Mouse (Mus musculus): ENCODE measurements around the gene Cbwd1. TPM values are rescaled to one million over a fixed set of nuclear protein-coding genes. Genes with fewer than 3 reads are reported as not detected.
A peak's percentile ranks its signal among the peaks of the same experiment; 100 is the strongest.

Cbwd1 gene
- total RNA-seq, 1 experiment from 2014 or later: 17.2 TPM

GRCm38 (mm10) chr19:24899578-24900544 lies 61.5 kb downstream of the Cbwd1 start:
- peak; percentile 58 for ATAC-seq (replicated peaks; ENCODE audit: insufficient number of reproducible peaks, low FRiP score, low TSS enrichment, poor library complexity, severe bottlenecking)

GRCm38 (mm10) chr19:24898737-24899577 lies 62.5 kb downstream of the Cbwd1 start:
- no peak for ATAC-seq (replicated peaks; ENCODE audit: insufficient number of reproducible peaks, low FRiP score, low TSS enrichment, poor library complexity, severe bottlenecking)

GRCm38 (mm10) chr19:24897896-24898736 lies 63.3 kb downstream of the Cbwd1 start:
- ATAC-seq (replicated peaks; ENCODE audit: insufficient number of reproducible peaks, low FRiP score, low TSS enrichment, poor library complexity, severe bottlenecking): no peak

GRCm38 (mm10) chr19:24897006-24897895 lies 64.2 kb downstream of the Cbwd1 start:
- ATAC-seq (replicated peaks; ENCODE audit: insufficient number of reproducible peaks, low FRiP score, low TSS enrichment, poor library complexity, severe bottlenecking): no peak

- ATAC-seq (replicated peaks; ENCODE audit: insufficient number of reproducible peaks, low FRiP score, low TSS enrichment, poor library complexity, severe bottlenecking): no peak
These were observed 64.9 kb downstream of the Cbwd1 start for GRCm38 (mm10) chr19:24896536-24896935.

GRCm38 (mm10) chr19:24886888-24887287 lies 74.5 kb downstream of the Cbwd1 start:
- ATAC-seq (replicated peaks; ENCODE audit: insufficient number of reproducible peaks, low FRiP score, low TSS enrichment, poor library complexity, severe bottlenecking): no peak

- peak; percentile 76 for ATAC-seq (replicated peaks; ENCODE audit: insufficient number of reproducible peaks, low FRiP score, low TSS enrichment, poor library complexity, severe bottlenecking)
These were observed 75.9 kb downstream of the Cbwd1 start for GRCm38 (mm10) chr19:24885504-24885903.

GRCm38 (mm10) chr19:24881237-24881636 lies 80.2 kb downstream of the Cbwd1 start:
- ATAC-seq (replicated peaks; ENCODE audit: insufficient number of reproducible peaks, low FRiP score, low TSS enrichment, poor library complexity, severe bottlenecking): no peak

GRCm38 (mm10) chr19:24875129-24875870 lies 86.1 kb downstream of the Cbwd1 start, which contains the start of gene Gm10053:
Gm10053 (plus strand) TSS chr19:24875686.
- ATAC-seq (replicated peaks; ENCODE audit: insufficient number of reproducible peaks, low FRiP score, low TSS enrichment, poor library complexity, severe bottlenecking): 0 out of 2 replicates have a peak, but pooled peaks have one; percentile 73

GRCm38 (mm10) chr19:24873873-24874272 lies 87.5 kb downstream of the Cbwd1 start:
- ATAC-seq (replicated peaks; ENCODE audit: insufficient number of reproducible peaks, low FRiP score, low TSS enrichment, poor library complexity, severe bottlenecking): no peak

- ATAC-seq (replicated peaks; ENCODE audit: insufficient number of reproducible peaks, low FRiP score, low TSS enrichment, poor library complexity, severe bottlenecking): no peak
These were observed 90.3 kb downstream of the Cbwd1 start for GRCm38 (mm10) chr19:24871037-24871635.

Other genes starting within 250 kb of the Cbwd1 start
- not detected in 3 replicates for gene Pgm5, start 99.8 kb downstream of the Cbwd1 start, total RNA-seq (2017)
- gene Gm10053, start 85.9 kb downstream of the Cbwd1 start, total RNA-seq (2017): 11.0 to 57.2 TPM (median 41.0 TPM) in 3 replicates
- not detected in 3 replicates for gene Foxd4, start 60.4 kb downstream of the Cbwd1 start, total RNA-seq (2017)
- 92.8 to 147 TPM (median 110 TPM) in 3 replicates for gene Dock8, start 37.9 kb upstream of the Cbwd1 start, total RNA-seq (2017)